Mouse (Mus musculus) urinary bladder, postnatal 36 days (tissue): Measurements from ENCODE around the gene Nid2.

Experiments used
- DNase-seq, 2 experiments: peaks; one replicate each; pipeline ENCODE4 v3.0.0; 2022; ENCODE audit warnings: low spot score in 2 of 2, mixed read lengths in 1 of 2

Nid2 gene

DNA sequence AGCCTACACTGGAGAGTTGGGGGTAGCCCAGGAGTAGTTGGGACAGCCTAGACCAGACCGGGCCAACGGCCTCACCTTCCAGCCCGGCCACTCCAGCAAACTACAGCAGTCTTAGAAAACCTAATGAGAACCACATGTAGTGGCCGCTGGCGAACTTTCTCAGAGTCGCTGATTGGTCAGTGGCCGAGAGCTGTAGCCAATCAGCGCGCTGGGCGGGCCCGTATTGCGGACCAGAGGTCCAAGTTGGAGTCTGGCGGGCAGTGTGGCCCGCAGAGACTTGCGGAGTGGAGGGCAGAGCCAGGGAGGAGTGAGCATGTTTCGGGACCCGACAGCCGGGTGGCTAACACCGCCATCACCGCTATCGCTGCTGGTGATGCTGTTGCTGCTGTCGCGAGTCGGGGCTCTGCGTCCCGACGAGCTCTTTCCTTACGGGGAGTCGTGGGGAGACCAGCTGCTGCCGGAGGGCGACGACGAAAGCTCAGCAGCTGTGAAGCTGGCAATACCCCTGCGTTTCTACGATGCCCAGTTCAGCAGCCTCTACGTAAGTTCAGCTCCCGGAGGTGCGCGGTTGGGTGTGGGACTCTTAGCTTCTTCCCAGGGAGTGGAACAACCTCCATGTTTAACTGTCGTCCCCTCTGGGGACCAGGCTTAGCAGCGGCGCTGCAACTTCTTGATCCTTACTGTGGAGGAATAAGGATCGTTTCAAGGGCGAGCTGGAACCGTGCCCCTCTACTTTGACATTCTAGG is at the start of gene Nid2:
Nid2 (plus strand) TSS at position 241 of the 747 bp plus-strand sequence.
- peak; percentile 74 to 88 for DNase-seq

DNA sequence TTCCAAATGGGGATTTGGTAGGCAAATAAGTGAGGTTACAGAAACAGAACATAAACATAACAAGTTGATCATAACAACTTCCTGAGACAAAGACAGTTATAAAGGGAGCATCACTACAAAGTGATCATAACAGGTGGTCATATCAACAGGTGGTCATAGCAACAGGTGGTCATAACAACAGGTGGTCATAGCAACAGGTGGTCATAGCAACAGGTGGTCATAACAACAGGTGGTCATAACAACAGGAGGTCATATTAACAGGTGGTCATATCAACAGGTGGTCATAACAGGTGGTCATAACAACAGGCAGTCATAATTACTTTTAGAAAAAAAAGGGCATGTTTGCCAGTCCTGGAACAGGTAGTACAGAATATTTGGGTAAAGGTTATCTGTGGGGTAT is 49.5 kb upstream of the Nid2 start:
- DNase-seq: no peak

DNA sequence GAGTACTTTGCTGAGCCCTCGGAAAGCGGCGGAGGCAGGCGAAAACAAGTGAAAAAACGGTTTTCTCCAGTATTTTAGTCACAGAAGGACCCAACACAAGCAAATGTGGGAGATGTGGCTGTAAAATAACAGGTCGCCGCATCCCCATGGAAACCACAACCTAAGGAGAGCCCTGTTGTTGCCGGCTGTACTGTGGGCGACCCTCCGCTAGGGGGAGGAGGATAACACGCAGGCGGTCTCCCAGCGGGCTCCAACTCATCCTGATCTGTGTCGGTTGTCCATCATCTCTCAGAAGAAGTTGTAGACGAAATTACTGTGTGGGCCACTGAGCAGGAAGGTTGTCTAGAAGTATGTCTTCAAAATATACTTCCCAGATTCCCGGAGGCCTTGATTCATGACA is 45.4 kb upstream of the Nid2 start:
- peak; percentile 54 to 77 for DNase-seq

DNA sequence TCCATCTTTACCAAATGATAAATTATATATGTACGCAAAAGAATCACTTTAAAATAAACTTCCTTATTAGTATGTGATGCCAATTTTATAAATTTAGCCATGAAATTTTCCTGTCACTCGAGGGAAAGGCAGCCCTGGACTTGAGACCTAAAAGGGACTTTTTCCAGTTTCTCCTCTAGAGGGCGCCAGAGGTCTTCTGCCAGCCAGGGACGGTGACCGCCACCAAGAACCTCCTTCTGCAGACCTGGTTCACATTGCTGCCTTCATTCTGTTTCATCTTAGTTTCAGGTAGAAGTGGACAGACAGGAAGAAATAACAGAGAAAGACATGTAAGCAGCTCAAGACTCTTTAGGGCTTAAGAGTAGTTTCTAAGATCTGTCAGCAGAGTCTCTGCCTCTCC is 44.6 kb upstream of the Nid2 start:
- peak; percentile 37 to 62 for DNase-seq

DNA sequence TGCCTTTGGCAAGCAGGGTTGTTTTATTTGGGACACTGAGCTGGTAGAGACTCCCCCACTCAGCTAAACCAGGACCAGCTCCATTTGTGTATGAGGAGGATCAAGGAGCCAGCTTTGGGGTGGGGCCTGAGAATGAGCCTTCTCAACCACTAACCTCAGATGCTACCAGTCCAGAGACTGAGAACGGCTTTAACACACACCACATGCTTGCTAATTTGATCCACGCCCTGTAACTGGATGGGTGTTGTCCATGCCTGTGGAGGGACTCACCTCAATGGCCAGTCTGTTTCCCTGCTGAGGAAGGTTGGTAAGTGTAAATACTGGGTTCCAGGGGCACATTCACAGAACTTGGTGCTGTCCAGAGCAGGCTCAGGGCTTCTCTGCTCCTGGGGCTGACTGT is 44.1 kb upstream of the Nid2 start:
- DNase-seq: no peak

DNA sequence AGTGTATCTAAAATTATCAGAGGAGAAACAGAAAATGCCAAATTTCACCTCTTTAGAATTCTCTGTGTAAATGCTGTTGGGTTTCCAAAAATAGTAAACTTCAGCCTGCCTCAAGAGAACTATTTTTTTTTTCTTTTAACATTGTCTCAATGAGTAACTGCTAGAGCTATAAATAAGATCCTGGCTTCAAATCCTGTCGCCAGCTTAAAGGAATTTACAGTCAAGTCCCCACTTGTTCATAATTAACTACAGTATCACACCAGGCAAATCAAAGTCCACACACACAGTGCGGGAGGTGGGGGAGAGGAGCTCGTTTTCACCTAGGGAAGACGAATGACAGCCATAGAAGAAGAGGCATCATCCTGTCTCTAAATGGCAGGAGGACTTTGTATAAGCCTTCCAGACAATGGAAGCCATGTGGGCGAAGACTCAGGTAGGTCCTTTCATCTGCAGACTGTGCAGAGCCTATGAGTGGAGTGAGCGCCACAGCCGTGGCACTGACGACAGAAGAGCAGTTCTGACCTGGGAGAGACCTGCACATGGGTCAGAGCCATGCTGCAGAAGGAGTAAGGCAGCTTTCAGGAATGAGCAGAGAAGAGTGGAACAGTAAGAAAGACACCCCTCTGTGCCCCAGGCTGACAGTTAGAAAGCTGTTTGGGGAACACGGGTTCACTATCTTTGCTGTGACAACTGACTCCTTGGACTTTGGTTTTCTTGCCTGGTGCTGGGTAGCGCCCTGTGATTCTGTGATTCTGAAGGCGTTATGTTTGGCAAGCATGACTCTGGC is 43.2 kb upstream of the Nid2 start:
- no peak for DNase-seq

DNA sequence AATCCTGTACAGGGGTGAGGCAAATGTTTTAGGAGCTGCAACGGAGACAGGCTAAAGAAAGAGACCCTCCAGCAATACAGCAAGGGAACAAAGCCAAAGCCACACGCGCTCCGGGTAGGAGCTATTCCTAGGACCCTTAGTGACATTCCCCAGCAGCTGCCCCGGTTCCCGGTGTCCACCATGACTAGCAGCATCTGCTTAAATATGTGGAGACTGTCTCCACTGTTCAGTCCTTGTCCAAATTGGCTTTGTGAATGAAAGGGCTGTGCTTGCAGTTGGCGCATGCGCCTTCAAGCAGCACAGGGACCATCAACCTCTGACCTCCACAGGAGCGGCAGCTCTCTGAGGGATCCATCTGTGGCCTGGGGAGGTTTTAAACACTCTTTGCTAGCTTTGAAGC is 41.9 kb upstream of the Nid2 start:
- DNase-seq: no peak

DNA sequence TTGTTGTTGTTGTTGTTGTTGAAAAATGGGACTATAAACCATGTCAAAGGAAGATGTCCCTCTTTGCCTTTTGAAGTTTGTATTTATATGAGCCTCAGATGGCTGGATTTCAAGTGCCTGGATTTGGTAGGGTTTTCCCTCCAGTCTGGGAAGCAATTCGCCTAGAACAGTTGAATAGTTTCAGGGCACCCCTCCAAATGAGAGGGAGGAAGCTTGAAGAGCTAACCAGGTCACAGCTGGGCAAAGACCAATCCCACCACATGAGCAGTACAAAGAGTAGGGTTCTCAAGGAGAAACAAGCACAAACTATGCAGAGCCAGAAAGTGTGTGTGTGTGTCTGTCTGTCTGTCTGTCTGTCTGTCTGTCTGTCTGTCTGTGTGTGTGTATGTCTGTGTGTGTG is 39.3 kb upstream of the Nid2 start:
- DNase-seq: no peak

DNA sequence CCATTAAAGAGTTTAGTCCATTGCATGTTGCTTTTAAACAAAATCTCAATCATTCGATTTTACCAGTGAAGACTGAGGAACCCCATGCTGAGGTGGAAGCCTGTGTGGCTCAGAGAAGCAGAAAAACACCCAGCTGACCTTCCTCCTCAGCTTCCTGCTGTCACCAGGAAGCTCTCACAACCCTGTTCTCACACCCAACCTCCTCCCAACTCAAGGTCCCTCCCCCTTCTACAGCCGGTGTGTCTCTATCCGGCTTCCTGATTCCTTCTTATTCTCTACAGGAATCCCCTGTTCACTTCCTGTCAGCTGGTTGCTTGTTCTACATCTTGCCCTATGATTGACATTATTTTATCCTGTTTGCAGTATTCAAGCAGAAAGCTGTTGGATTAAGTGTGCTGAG is 38.0 kb upstream of the Nid2 start:
- no peak for DNase-seq

DNA sequence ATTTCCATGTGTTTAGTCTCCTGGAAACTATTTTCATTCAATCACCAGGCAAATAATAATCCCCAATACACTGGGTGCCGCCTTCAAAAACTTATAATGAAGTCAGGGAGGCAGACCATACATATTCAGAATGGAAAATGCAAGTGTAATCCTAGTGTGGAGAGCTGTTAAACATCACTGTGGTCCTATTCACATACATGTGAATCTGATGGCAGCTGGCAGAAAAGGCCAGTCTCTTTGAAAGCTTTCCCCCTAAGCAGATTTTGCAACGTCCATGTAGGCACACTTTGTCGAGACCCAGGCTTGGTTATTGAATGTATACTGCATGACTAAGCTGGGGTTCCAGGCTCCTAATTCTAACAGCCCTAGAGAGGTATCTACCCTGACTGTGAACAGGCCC is 32.0 kb upstream of the Nid2 start:
- DNase-seq: no peak

DNA sequence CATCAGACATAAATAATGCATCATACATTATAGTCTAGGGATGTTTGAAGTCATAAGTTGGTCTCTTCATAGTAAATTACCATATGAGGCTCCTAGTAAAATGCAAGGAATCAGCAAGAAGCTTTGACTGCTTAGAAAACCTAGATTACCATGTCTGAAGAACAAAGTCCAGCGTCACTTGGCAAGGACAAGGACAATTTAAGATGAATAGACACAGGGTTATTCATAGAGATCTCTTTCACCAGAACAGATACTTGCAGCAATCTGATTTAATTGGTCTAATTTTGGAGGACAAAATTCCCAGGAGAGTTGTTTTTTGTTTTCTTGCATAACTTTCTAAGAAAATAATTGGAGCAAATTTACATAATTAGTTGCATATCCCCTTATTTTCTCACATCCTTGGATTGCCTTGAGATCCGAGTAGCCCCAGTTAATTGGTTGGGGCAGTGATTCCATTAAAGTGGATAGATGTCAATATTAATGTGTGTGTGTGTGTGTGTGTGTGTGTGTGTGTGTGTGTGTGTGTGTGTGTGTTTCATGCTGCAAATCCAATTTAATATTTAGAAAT is 30.9 kb upstream of the Nid2 start:
- DNase-seq: no peak

DNA sequence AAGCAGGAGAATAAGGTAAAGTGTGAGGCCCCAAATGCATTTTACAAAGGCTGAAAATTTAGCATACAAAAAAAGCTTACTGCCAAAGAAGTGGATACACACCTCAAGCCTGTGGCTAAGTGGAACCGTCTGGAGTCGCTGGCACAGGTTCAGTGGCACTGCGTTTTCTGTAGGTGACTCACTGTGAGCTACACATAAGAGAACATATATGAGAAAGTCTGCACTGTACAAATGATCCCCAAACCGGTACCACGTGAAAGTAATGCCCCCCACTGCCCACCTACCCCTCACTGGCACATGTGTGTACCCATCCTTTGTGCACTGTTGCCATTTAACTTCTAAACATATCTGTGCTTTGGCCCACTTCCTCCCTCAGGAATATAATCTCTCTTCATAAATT is 22.8 kb upstream of the Nid2 start:
- DNase-seq: no peak

DNA sequence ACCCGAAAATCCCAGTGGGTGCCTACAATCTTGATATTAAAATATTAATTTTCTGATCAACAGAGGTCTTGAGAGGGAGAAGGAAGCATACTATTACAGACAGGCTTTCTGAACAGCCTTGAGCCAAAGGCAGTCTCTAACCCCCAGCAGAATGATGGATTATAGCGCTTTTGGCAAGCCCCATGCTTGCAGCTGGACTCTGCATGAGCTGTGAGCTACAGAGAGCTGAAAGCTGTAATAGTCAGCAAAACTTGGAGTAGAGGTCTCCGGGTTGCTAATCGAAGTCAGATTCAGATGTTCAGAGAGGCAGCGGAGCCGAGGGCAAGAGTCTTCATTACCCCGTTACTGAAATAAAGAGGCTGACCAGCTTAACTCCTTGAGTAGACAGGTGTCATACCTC is 22.3 kb upstream of the Nid2 start:
- peak in 1 of 2 experiments; percentile 44 for DNase-seq

DNA sequence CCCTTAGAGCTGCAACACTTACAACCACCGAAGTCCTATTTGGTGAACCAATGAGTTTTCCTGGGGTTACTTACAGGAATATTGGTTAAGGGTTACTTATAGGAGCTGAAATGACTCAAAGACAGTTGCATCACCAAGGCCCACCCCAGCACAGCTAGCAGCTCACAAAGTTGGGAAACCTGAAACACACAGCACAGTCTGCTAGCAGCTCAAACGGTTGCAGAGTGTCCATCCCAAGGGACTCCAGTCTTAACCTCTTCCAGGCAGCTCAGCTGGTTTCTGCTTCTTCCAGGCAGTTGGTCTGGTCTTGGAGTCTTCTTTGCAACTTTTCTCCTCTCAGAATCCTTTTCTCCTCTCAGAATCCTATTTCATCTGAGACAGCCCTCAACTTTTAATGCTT is 19.0 kb upstream of the Nid2 start:
- no peak for DNase-seq

DNA sequence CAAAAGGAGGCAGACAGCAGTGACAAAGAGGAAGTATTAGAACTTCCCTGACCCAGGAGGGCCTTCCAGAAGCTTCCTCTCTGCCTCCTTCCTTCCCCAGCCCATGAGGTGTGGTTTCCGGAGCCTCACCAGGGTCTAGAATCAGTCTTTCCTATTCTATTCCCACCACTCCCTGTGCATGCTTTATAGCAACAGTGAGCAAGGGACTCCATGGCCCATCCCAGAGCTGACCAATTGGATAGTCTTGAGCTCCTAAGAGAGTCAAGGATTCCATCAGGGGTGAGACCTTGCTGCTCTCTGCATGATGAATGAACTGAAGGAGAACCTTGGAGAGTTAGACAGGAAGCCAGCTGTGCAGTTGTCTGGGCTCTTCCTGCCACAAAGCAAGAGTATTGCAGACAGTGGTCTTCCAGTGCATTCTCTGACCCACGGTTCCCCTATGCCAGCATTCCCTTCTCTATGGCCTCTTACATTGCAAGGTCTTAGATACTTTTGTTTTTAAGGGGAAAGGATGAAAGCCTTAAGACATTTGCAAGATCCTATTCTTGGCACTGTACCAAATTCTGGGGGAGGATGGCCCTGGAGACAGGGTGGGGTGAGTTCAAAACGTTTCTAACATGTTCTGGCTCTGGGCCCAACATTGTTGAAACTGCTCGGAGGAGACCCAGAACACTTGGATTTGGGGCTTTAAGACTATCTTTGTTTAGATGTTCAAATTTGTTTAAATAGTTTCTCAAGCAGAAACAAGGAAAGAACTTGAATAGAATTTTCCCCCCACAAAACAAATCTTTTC is 17.4 kb upstream of the Nid2 start:
- peak in 1 of 2 experiments; percentile 36 for DNase-seq

DNA sequence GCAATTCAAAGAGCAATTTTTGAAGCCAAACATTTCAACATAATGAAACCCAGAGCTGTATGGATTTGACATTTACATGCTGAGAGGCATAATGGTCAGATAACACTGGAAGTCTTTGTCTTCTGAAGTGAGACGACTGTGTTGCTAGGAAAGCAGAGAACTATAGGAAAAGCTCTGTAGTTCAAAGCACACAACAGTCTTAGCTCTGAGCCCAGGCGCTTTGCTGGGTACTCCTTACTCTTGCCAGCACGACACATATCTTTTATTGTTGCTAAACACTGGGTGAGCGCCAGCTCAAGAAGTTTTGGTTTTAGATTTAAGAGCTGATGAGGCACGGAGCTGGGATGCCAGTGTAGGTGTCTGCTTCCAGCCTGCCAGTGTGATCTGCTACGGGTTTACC is 15.8 kb upstream of the Nid2 start:
- DNase-seq: no peak

DNA sequence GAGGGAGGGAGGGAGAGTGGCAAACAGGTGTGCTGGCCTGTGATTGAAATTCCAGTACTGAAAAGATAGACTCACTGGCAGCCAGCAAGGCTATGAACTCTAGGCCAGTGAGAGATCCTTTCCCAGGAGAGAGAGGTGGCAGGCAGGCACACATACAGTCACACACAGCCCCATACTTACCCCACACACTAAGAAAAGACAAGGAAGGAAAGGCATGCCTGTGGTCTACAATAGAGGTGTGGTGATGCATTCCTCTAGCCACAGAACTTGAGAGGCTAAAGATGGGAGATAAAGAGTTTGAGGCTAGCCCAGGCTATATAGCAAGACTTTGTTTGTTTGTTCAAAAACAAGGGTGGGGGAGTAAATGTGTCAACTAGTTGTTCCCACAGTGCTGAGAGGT is 13.5 kb upstream of the Nid2 start:
- no peak for DNase-seq

DNA sequence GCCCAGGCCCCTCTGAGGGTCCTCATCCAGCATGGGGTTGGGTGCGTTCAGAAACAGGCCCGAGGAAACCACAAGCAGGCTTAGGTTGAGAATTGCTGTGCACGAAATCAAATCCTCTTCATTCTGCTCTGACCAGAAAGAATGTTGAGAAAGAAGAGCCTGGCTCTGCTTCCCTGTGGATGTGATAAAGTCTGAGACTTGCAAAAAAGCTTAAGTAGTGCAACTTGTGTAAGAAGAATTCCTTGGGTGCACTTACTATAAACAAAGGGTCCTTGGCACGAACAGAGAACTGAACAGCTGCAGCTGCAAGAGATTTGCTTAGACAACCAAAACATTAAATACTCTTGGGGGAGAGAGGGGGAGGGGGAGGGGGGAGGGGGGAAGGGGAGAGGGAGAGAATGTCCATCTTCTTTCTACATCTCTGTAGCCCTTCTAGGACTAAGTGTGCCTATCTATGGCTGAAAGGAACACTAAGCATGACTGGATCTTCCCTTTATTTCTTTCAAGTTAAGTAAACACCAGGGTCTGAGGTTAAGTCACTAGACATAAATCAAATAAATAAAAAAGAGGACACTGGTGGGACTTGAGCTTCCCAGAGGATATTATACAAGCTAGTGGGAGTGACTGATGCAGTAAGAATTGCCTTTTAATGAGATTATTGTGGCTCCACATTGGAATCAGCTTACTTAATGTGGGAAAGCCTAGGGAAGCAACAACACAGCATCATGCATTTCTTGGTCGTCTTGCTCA is 12.8 kb upstream of the Nid2 start:
- no peak for DNase-seq

DNA sequence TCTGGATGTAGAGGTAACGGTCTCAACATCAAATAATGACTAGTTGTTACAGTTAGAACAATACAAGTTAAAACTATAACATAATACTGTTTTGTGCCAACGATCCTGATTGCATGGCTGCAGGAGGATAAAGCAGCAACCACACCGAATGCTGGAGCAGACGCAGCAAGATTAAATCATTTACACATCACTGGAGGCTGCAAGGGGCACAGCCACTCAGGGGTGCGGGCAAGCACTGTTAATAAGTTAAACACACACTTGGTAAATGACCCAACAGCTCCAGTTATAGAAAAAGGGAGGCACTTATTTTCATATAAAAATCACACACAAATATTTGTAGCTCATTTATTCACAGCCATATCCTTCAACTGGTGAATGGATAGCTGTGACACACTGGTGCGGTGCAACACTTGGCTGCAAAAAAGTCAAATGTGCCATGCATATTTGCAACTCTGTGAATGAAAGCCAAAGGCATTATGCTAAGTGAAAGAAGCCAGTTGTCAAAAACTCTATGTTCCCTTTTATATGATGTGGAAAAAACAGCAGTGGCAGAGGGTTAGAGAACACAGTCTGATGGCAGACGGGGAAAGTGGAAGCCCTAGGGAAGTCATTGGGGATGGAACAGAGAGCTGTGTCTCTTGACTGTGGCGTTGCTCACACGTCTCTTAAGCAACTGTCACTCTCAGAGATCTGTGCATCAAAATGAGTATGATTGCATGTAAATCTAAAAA is 11.5 kb upstream of the Nid2 start:
- DNase-seq: no peak

DNA sequence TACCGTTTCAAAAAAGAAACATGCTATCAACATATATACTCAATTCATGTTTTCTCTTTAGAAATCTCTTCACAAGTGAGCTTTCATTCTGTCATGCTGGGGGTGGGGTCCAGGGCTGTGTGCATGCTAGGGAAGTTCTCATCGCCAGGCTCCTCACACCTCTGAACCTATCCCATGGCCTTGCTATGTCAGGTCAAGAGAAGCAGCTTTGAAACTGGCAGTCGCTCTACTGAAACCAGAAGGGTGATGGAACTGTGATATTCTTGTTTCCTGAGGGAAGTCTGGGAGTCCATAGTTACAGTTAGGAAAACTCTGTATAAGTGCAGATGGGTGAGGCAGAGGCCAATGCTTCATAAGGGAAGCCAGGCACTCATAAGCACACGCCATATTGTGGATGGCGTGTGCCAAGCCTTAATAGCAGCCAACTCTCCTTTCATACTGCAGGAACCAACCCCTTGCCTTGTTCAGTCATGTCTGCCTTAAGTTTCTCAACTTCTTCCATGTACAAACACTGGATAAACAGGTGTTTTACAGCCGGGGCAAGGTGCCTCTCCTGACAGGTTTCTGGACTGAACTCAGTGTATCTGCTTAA is 10.8 kb upstream of the Nid2 start:
- DNase-seq: no peak
